Mouse (Mus musculus) myocyte (in vitro differentiated cells): ENCODE measurements around the gene Pafah2.

Source experiments
- CEBPB ChIP-seq: IDR thresholded peaks from 2 replicates; pipeline ENCODE4 v1.6.1; 2011; ENCODE audit warnings: mild to moderate bottlenecking, moderate library complexity; ENCODE audit not compliant: poor library complexity, insufficient read depth, severe bottlenecking
- E2F4 ChIP-seq: IDR thresholded peaks from one replicate; pipeline ENCODE4 v1.6.1; 2011; ENCODE audit warnings: mild to moderate bottlenecking, control low read depth, moderate library complexity; ENCODE audit not compliant: insufficient read depth
- MAX ChIP-seq: IDR thresholded peaks from one replicate; pipeline ENCODE4 v1.6.1; 2011; ENCODE audit warnings: low read depth, mild to moderate bottlenecking, control low read depth
- MYOD1 ChIP-seq, 3 experiments: IDR thresholded peaks; one replicate each; pipeline ENCODE4 v1.6.1; 2011; ENCODE audit warnings: control low read depth in 2 of 3, low read depth in 2 of 3, mild to moderate bottlenecking in 2 of 3, moderate library complexity in 1 of 3; ENCODE audit not compliant: insufficient read length in 2 of 3, control insufficient read depth in 1 of 3
- MYOG ChIP-seq, 3 experiments: IDR thresholded peaks; one replicate each; pipeline ENCODE4 v1.6.1; 2011; ENCODE audit warnings: control low read depth in 2 of 3, low read depth in 2 of 3, mild to moderate bottlenecking in 2 of 3; ENCODE audit not compliant: insufficient read length in 2 of 3, control insufficient read depth in 1 of 3, insufficient read depth in 1 of 3
- POLR2A ChIP-seq: IDR thresholded peaks from one replicate; pipeline ENCODE4 v1.6.1; 2011; ENCODE audit warnings: low read depth, mild to moderate bottlenecking, control low read depth, moderate library complexity; ENCODE audit not compliant: insufficient read length
- POLR2AphosphoS2 ChIP-seq: IDR thresholded peaks from one replicate; pipeline ENCODE4 v1.6.1; 2011; ENCODE audit warnings: low read depth, control low read depth; ENCODE audit not compliant: insufficient read length
- REST ChIP-seq: IDR thresholded peaks from one replicate; pipeline ENCODE4 v1.6.1; 2011; ENCODE audit warnings: mild to moderate bottlenecking, control low read depth, moderate library complexity; ENCODE audit not compliant: insufficient read depth, insufficient read length
- SRF ChIP-seq: IDR thresholded peaks from one replicate; pipeline ENCODE4 v1.6.1; 2011; ENCODE audit warnings: low read depth; ENCODE audit not compliant: control insufficient read depth, insufficient read length
- TCF12 ChIP-seq: IDR thresholded peaks from one replicate; pipeline ENCODE4 v1.6.1; 2011; ENCODE audit warnings: mild to moderate bottlenecking, control low read depth; ENCODE audit not compliant: poor library complexity, insufficient read depth, severe bottlenecking
- TCF3 ChIP-seq: IDR thresholded peaks from one replicate; pipeline ENCODE4 v1.6.1; 2011; ENCODE audit warnings: low read depth, control low read depth; ENCODE audit not compliant: insufficient read length
- USF1 ChIP-seq: IDR thresholded peaks from one replicate; pipeline ENCODE4 v1.6.1; 2011; ENCODE audit warnings: low read depth, mild to moderate bottlenecking, control low read depth, moderate library complexity

GRCm38 (mm10) chr4:134393026-134393425 is 3.1 kb upstream of the Pafah2 start:
- TF ChIP-seq POLR2AphosphoS2: no peak
- TF ChIP-seq TCF12: no peak
- no peak for TF ChIP-seq CEBPB
- no peak for TF ChIP-seq POLR2A
- TF ChIP-seq MYOG (IDR thresholded peaks at IDR 0.05; ENCODE audit: control insufficient read depth in 1 of 3, insufficient read depth in 1 of 3, insufficient read length in 2 of 3, low read depth in 2 of 3): no peak
- TF ChIP-seq MAX: no peak
- TF ChIP-seq E2F4: no peak
- no peak for TF ChIP-seq REST
- TF ChIP-seq MYOD1 (IDR thresholded peaks at IDR 0.05; ENCODE audit: control insufficient read depth in 1 of 3, insufficient read length in 2 of 3, low read depth in 2 of 3): no peak
- no peak for TF ChIP-seq USF1
- TF ChIP-seq SRF: no peak
- TF ChIP-seq TCF3: no peak
